Mouse (Mus musculus): ENCODE measurements around the gene 3110001I22Rik. TPM values are rescaled to one million over a fixed set of nuclear protein-coding genes. Genes with fewer than 3 reads are reported as not detected.
"Not testable (repeated sequence)": the region's sequence is repeated elsewhere in the genome, so short reads cannot be mapped to it uniquely, and the experiment has no call there.

Gene 3110001I22Rik
- 7.0 and 8.4 TPM in 2 replicates for polyA plus RNA-seq (2015; fragmentation: Nextera tagmentation; extraction: Ambion mirVana)

DNA sequence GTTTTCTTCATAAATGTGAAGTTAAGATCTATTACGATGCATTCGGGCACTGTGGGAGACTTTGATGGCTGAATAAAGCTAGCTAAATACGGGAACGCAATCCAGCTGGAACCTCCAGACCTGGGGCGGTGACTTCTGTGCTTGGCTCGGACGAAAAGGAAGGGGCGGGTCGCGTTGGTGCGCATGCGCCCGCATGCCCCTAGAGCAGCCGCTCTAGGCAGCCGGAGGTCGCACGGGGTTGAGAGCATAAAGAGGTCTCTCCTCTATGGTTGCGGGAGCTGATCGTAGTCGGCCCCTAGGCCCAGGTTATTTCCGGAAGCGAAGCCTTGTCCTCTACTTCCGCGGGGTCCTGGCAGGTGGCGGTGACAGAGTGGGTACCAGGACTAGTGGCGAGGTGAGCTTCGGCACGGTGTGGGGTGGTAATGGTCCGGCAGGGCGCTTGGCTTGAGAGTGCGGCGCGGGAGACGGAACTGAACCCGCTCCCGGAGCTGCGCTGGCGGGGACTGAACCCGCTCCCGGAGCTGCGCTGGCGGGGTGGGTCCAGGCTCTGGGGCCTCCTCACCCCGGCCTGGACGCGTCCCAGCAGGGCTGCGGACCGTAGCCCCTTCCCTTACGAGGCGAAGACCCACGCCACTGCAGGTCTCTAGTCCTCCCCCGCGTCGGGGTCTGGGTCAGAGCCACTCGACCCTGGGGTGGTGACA, at the start of gene 3110001I22Rik, which contains the start of gene Bfar:
3110001I22Rik (plus strand) TSS at position 245 of the 701 bp plus-strand sequence.
Bfar (plus strand) TSS at position 174 of the 701 bp plus-strand sequence.
- H3K9me3 ChIP-seq, result no peaks in the 10 kb centered on the region
- H3K9ac ChIP-seq (replicated peaks), result peak within 1 kb of the TSS; percentile 79
- peak within 1 kb of the TSS; percentile 71 for H3K4me2 ChIP-seq (replicated peaks)
- peaks cover 25% of the 10 kb centered on the region for H3K4me1 ChIP-seq
- peaks cover 8% of the 10 kb centered on the region; the same call in 1 of the 2 replicates for H3K36me3 ChIP-seq
- peak; percentile 93 for ATAC-seq (replicated peaks)
- H3K27me3 ChIP-seq, result no peaks in the 10 kb centered on the region
- H3K27ac ChIP-seq (replicated peaks), result peak within 1 kb of the TSS; percentile 88
- H3K4me3 ChIP-seq, result peak within 1 kb of the TSS; percentile 96
- 0% methylated on average over 54 of the region's 54 CpGs for WGBS

DNA sequence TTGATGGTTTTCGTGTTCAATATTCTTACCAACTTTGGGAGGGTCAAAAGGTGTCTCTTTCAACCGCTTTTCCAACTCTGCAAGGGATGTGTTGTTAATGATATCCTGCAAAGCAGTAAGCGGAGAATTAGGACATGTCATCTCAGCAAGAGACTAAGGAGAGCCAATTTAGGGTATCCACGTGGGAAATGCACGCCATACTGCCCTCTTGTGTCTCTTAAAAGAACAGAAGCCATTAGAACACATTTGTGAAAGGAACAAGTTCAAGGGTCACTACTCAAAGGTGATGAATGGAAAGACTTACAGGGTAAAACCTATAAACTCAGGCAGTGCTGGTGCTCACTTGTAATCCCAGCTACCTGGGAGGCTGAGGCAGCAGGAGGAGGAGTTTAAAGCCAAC, 43.4 kb upstream of the 3110001I22Rik start:
- no peak overlapping the region for H3K4me2 ChIP-seq (replicated peaks)
- H3K9ac ChIP-seq (replicated peaks), result no peak overlapping the region
- no peaks in the 10 kb centered on the region for H3K27me3 ChIP-seq
- ATAC-seq (replicated peaks), result no peak
- no peaks in the 10 kb centered on the region for H3K4me1 ChIP-seq
- H3K9me3 ChIP-seq, result no peaks in the 10 kb centered on the region
- no peak overlapping the region for H3K4me3 ChIP-seq
- WGBS, result 43% methylated on average over 5 of the region's 5 CpGs
- H3K36me3 ChIP-seq, result peaks cover 11% of the 10 kb centered on the region; the same call in 1 of the 2 replicates
- H3K27ac ChIP-seq (replicated peaks), result no peak overlapping the region

DNA sequence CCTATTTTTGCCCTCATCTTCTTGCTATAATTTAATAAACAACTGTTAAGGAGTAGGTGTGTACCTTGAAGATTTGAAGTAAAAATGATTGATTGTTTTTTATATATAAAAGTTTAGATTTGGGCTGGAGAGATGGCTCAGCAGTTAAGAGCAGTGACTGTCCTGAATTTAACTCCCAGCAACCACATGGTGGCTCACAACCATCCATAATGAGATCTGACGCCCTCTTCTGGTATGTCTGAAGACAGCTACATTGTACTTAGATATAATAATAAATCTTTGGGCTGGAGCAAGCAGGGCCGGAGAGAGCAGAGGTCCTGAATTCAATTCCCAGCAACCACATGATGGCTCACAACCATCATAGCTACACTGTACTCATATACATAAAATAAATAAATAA, 33.5 kb upstream of the 3110001I22Rik start:
- not testable (repeated sequence) for H3K27me3 ChIP-seq; H3K36me3 ChIP-seq; H3K4me2 ChIP-seq (replicated peaks); H3K27ac ChIP-seq (replicated peaks); H3K4me3 ChIP-seq; H3K9ac ChIP-seq (replicated peaks); ATAC-seq (replicated peaks); H3K4me1 ChIP-seq; H3K9me3 ChIP-seq
- WGBS, result 45% methylated on average over 2 of the region's 2 CpGs

DNA sequence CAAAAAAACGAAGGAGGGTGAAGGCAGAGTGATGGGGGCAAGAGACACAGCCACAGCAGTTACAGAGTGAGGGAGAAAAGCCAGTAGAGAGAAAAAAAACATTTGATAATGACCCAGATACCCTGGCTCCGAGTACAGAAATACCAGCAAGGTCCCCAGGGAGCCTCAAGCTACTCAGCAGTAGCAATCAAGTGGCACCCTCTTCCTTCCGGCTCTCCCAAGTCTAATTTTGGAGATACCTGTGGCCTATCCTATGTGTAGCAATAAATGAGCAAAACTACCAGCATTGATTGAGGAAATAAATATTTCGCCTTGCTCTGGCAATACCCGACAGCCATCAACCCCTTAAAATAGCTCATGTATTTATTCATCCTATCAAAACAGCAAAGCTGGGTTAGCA, 32.2 kb upstream of the 3110001I22Rik start:
- no peaks in the 10 kb centered on the region for H3K27me3 ChIP-seq
- no peaks in the 10 kb centered on the region for H3K9me3 ChIP-seq
- ATAC-seq (replicated peaks), result no peak
- no peak overlapping the region for H3K9ac ChIP-seq (replicated peaks)
- no peak overlapping the region for H3K4me2 ChIP-seq (replicated peaks)
- 92% methylated on average over 5 of the region's 5 CpGs for WGBS
- H3K36me3 ChIP-seq, result peaks cover 6% of the 10 kb centered on the region
- no peak overlapping the region for H3K27ac ChIP-seq (replicated peaks)
- H3K4me1 ChIP-seq, result no peaks in the 10 kb centered on the region
- no peak overlapping the region for H3K4me3 ChIP-seq

DNA sequence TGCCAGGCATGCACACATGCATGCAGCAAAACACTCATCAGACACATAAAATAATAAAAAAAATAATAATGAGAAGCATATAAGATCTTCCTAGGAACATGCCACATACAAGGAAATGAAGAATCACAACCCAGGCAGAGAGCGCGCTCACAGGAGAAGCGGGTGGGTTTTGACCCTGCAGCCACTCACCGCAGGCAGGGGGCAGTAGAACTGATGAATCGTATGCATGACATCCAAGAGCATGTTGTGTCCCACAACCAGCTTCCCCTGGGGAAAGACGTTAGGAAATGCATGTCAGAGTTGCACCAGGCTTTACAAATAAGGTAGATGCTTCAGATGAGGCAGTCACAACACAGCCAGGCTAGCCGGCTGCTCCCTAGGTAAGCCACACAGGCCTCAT, 31.7 kb upstream of the 3110001I22Rik start:
- Histone ChIP-seq H3K27me3 (no peaks in the 10 kb centered on the region), H3K4me1 (no peaks in the 10 kb centered on the region), H3K36me3 (peaks cover 8% of the 10 kb centered on the region), H3K27ac (replicated peaks) (no peak overlapping the region), H3K4me2 (replicated peaks) (no peak overlapping the region), H3K9me3 (no peaks in the 10 kb centered on the region), H3K9ac (replicated peaks) (no peak overlapping the region), H3K4me3 (no peak overlapping the region)
- no peak for ATAC-seq (replicated peaks)
- 78% methylated on average over 7 of the region's 7 CpGs for WGBS

DNA sequence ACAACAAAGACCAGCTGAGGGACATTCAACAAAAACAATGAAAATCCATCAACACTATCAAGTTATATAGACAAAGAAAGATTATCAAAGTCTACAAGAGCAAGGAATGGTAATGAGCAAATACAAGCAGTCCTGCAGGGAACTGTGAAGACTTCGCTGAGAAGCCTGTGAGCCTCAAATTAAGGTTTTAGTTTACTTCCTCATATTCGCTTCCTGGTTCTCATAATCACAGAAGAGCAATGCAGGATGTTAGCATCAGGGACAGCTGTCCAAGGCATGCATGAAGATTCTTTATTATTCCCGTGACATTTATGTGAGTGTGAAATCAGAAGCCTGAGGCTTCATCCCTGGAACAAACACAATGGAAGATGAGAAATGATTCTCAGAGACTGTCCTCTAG, 27.3 kb upstream of the 3110001I22Rik start:
- H3K4me1 ChIP-seq, result no peaks in the 10 kb centered on the region
- H3K27me3 ChIP-seq, result no peaks in the 10 kb centered on the region
- no peak overlapping the region for H3K4me3 ChIP-seq
- no peak for ATAC-seq (replicated peaks)
- WGBS, result 91% methylated on average over 3 of the region's 3 CpGs
- H3K27ac ChIP-seq (replicated peaks), result no peak overlapping the region
- peaks cover 8% of the 10 kb centered on the region for H3K36me3 ChIP-seq
- H3K4me2 ChIP-seq (replicated peaks), result no peak overlapping the region
- no peaks in the 10 kb centered on the region for H3K9me3 ChIP-seq
- H3K9ac ChIP-seq (replicated peaks), result no peak overlapping the region

DNA sequence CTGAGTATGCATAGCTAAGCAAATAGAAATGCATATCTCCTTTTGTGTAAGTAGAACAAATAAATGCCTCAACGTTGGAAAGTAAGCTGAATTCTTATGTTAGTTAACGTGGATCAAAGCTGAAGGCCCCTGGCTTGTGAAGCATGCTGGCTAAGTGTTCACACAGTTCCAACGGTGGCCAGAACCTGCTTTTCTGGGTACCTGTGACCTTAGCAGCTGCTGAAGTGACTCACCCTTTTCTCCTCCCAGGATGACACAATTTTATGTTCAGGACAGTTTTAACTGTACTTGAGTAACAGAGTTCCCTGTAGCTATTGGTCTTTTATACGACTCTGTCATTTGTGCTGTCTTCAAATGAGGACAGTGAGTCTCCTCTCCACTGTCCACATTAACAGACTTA, 25.8 kb upstream of the 3110001I22Rik start:
- Histone ChIP-seq H3K9ac (replicated peaks) (no peak overlapping the region), H3K4me2 (replicated peaks) (no peak overlapping the region), H3K4me3 (no peak overlapping the region), H3K27me3 (no peaks in the 10 kb centered on the region), H3K36me3 (peaks cover 18% of the 10 kb centered on the region), H3K27ac (replicated peaks) (no peak overlapping the region), H3K9me3 (no peaks in the 10 kb centered on the region), H3K4me1 (no peaks in the 10 kb centered on the region)
- WGBS, result 86% methylated on average over 4 of the region's 4 CpGs
- no peak for ATAC-seq (replicated peaks)

DNA sequence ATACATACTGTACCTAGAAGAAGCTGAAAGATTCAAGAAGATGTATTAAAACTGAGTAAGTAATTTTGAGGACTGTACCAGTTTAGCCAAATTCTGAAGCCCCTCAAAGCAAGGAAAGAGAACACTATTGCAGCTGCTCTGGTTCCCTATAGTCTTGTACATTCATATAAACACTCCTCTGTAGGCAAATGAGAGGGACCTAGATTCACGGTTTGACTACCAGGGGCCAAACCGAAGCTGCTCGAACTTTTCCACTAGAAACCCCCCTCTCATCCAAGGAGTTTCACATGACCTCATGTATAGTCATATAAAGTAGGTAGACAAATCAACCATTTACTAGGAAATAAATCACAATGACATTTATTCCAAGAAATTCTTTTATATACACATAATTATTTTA, 12.8 kb upstream of the 3110001I22Rik start:
- WGBS, result 94% methylated on average over 3 of the region's 3 CpGs

DNA sequence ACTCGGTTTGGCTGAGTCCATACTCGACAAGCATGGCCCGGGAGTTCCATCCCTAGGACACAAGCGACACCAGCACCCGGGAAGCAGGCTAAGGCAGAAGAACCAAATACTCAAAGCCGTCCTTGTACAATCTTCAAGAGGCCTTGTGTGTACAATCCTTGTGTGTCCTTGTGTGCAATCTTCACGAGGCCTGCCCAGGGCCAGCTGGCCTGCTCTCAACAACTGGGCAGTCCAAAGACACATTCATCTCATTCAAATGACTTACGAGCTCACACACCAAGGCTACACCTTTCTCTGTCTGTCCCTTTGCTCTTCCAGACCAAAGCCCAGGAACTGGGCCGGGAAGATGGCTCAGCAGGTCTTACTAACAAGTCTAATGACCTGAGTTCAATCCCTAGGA, 11.0 kb upstream of the 3110001I22Rik start:
- Histone ChIP-seq H3K4me3 (no peak overlapping the region), H3K36me3 (peaks cover 43% of the 10 kb centered on the region), H3K9me3 (no peaks in the 10 kb centered on the region), H3K27ac (replicated peaks) (no peak overlapping the region), H3K27me3 (no peaks in the 10 kb centered on the region), H3K9ac (replicated peaks) (no peak overlapping the region), H3K4me2 (replicated peaks) (no peak overlapping the region), H3K4me1 (no peaks in the 10 kb centered on the region)
- WGBS, result 96% methylated on average over 9 of the region's 9 CpGs
- ATAC-seq (replicated peaks), result no peak

More for the DNA sequence above, 12.8 kb upstream of the 3110001I22Rik start:
- ATAC-seq (replicated peaks), result no peak
- no peaks in the 10 kb centered on the region for H3K4me1 ChIP-seq
- H3K36me3 ChIP-seq, result peaks cover 46% of the 10 kb centered on the region
- no peak overlapping the region for H3K9ac ChIP-seq (replicated peaks)
- no peak overlapping the region for H3K4me2 ChIP-seq (replicated peaks)
- no peak overlapping the region for H3K27ac ChIP-seq (replicated peaks)
- no peaks in the 10 kb centered on the region for H3K9me3 ChIP-seq
- H3K27me3 ChIP-seq, result no peaks in the 10 kb centered on the region
- no peak overlapping the region for H3K4me3 ChIP-seq

DNA sequence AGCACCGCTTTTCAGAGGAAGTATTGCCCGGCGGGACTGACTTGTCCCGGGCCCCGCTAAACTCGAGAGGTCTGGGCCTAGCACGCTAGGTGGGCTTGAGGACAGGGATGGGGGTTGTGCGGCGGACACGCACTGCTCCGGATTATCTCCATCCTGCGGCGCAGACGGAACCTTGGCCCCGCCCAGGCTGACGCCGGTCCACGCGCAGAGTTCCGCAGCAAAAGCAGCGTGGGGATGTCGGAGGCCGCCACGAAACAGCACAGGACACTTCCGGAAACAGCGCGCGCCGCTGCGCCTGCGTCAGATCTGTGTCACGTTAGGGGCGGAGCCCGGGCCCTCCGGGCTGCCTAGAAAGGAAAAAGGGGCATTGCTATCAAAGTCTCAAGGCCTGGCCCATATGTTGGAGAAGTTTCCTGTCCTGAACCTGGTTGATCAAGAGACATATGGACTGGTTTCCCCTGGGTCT, 3.8 kb upstream of the 3110001I22Rik start, which contains the start of gene Parn:
Parn (minus strand) TSS at position 293 of the 466 bp plus-strand sequence.
- WGBS, result under 1% methylated on average over 35 of the region's 35 CpGs
- Histone ChIP-seq H3K4me2 (replicated peaks) (peak within 1 kb of the TSS; percentile 69), H3K4me1 (peaks cover 19% of the 10 kb centered on the region), H3K9ac (replicated peaks) (peak within 1 kb of the TSS; percentile 69), H3K27ac (replicated peaks) (peak within 1 kb of the TSS; percentile 75), H3K9me3 (no peaks in the 10 kb centered on the region), H3K4me3 (peak within 1 kb of the TSS; percentile 83), H3K27me3 (no peaks in the 10 kb centered on the region), H3K36me3 (peaks cover 8% of the 10 kb centered on the region)
- peak; percentile 94 for ATAC-seq (replicated peaks)

DNA sequence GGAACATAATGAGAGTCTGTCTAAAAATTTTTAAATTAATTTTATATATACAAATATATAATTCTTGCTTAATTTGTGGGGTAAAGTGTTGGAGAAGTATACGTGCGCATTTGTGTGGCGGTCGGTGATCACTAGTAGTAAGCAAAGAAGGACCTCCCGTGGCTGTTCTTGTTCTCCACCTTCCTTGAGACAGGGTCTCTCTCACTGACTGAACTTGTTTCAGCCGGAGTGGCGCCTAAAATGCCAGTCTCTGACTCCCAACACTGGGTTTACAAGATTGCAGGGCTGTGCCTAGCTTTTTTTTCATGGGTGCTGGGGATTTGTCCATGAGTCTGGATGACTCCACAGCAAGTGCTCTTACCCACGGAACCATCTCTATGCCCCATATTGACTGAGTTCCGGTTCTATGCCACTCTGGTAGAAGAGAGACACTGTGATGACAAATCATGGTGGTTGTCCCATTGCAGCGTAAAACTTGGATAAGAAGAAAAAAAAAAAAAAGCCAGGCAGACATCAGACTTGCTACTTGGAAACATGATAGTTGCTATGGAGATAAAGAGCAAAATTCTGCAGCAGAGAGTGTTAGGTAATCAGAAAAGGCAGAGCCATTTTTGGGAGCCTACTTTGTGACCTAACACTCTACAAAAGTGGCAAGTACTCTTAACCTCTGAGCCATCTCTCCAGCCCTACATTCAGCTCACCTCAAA, 3.2 kb upstream of the 3110001I22Rik start:
- peak overlapping the region; percentile 69; the same call in 1 of the 2 replicates for H3K9ac ChIP-seq (replicated peaks)
- no peaks in the 10 kb centered on the region for H3K9me3 ChIP-seq
- peak overlapping the region; percentile 83 for H3K4me3 ChIP-seq
- peak overlapping the region; percentile 69 for H3K4me2 ChIP-seq (replicated peaks)
- peaks cover 25% of the 10 kb centered on the region for H3K4me1 ChIP-seq
- peaks cover 5% of the 10 kb centered on the region; the same call in 1 of the 2 replicates for H3K36me3 ChIP-seq
- no peak for ATAC-seq (replicated peaks)
- 80% methylated on average over 10 of the region's 10 CpGs for WGBS
- no peaks in the 10 kb centered on the region for H3K27me3 ChIP-seq
- peak overlapping the region; percentile 75 for H3K27ac ChIP-seq (replicated peaks)

DNA sequence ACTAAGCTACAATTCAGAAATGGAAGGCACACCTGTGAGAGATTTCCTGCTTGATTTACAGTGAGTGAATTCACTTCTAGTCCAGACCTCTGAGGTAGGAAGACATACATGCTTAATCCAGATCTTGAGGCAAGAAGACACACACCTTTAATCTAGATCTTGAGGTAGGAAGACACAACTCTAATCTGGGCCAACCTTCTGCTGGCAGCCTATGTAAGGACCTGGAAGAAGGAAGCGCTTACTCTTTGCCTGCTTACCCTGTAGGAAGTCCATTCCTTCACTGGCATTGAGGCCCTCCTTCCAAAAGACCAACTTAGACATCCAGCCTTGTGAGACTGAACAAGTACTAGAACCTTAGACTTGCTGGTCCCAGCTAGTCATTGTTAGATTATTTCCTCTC, 2.4 kb upstream of the 3110001I22Rik start:
- Histone ChIP-seq H3K4me2 (replicated peaks) (no peak overlapping the region), H3K27me3 (no peaks in the 10 kb centered on the region), H3K4me1 (peaks cover 27% of the 10 kb centered on the region), H3K9ac (replicated peaks) (no peak overlapping the region), H3K9me3 (no peaks in the 10 kb centered on the region), H3K36me3 (peaks cover 7% of the 10 kb centered on the region; the same call in 1 of the 2 replicates), H3K4me3 (no peak overlapping the region), H3K27ac (replicated peaks) (no peak overlapping the region)
- ATAC-seq (replicated peaks), result no peak
- whole genome bisulfite sequencing, result 90% methylated on average over 1 of the region's 1 CpGs
